Mouse (Mus musculus) thymus, adult 2 months (tissue): Measurements from ENCODE around the gene Atg9b. TPM values are rescaled to one million over a fixed set of nuclear protein-coding genes. Genes with fewer than 3 reads are reported as not detected.
A peak's percentile ranks its signal among the peaks of the same experiment; 100 is the strongest.

ENCODE experiments used
- DNase-seq: peaks from one replicate; pipeline ENCODE4 v3.0.0; 2021
- H3K27ac ChIP-seq: fragments of 200-500 bp; 2 replicates; pipeline ENCODE4 v1.5.1; 2012; ENCODE audit warnings: low read length, control low read depth; ENCODE audit not compliant: control insufficient read depth, insufficient read depth
- H3K27me3 ChIP-seq: fragments of 200-500 bp; 2 replicates; pipeline ENCODE4 v1.6.1; 2012; ENCODE audit warnings: mild to moderate bottlenecking, low read length, moderate library complexity, mixed read lengths; ENCODE audit not compliant: control insufficient read depth, insufficient read depth
- H3K36me3 ChIP-seq: fragments of 200-500 bp; 2 replicates; pipeline ENCODE4 v1.6.1; 2012; ENCODE audit warnings: mild to moderate bottlenecking, low read length, moderate library complexity; ENCODE audit not compliant: control insufficient read depth, insufficient read depth
- H3K4me1 ChIP-seq: fragments of 200-500 bp; replicated peaks from 2 replicates; pipeline ENCODE4 v1.6.1; 2012; ENCODE audit warnings: low read length; ENCODE audit not compliant: control insufficient read depth, insufficient read depth
- H3K4me3 ChIP-seq: fragments of 200-500 bp; 2 replicates; pipeline ENCODE4 v1.5.1; 2012; ENCODE audit warnings: mild to moderate bottlenecking, low read length, control low read depth, moderate library complexity; ENCODE audit not compliant: control insufficient read depth, insufficient read depth
- CTCF ChIP-seq: fragments of 200-500 bp; IDR thresholded peaks from 2 replicates; pipeline ENCODE4 v1.5.1; 2012; ENCODE audit warnings: mild to moderate bottlenecking, control low read depth, low read length, moderate library complexity, borderline replicate concordance; ENCODE audit not compliant: control insufficient read depth, poor library complexity, insufficient read depth; ENCODE audit errors: extremely low read depth
- POLR2A ChIP-seq: fragments of 200-500 bp; IDR thresholded peaks from 2 replicates; pipeline ENCODE4 v1.6.1; 2012; ENCODE audit warnings: mild to moderate bottlenecking, low read length, control low read depth, moderate library complexity; ENCODE audit not compliant: control insufficient read depth, poor library complexity, insufficient read depth; ENCODE audit errors: extremely low read depth
- WGBS: fragments of 180-500 bp; shearing (Covaris S2); methylation state at CpG from one replicate; pipeline ENCODE4 v1.1.7; 2018; 5-methylcytosine and 5-hydroxymethylcytosine counted together
- polyA plus RNA-seq: library from polyadenylated mRNA; depleted of rRNA; stranded (reverse); fragments of >200 nt; gene quantifications from 2 replicates; pipeline ENCODE4 v1.2.3, GENCODE M21; 2012

The Atg9b gene
- polyA plus RNA-seq, 1 experiment = 6.8 TPM

DNA sequence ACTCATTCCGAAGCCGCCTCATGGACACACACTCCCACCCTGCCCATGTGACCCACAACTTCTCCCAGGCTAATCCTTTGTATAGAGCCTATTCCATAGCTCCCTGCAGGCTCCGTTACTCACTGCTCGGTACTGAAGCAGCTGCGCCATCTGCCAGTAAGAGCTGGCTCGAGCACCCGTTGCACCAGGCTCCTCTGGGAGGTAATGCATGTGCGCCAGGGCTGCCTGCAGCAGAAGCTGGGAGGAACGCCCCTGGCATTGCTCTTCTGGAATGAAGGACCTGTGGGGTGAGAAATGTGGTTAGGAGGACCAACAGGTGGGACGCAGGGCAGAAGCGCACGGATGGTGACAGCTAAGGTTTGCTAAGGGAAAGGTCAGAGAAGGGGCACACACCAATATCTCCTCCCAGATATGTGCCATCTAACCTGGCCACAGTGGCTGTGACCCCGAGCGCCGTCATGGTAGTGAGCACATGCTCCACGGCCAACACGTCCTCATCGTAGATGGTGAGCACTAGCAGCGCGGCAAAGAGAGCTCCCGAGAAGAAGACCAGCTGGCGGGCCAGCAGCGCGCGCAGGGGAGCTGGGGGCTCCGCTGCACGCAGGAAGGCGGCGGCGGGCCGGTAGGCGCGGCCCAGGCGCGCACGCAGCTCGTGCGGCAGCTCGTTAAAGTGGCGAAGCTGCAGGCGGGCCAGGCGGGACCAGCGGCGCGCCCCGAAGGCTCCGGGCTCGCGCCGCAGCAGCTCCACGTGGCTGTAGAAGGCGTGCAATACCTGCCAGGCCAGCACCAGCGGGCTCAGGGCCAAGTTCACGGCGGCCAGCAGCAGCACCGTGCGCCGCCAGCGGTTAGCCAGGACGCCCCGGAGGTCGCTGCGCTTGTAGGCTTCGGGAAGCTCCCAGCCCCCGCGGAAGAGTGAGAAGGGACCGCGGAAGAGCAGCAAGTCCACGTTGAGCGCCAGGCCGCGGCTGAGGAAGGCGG is 4.4 kb downstream of the Atg9b start:
- Histone ChIP-seq H3K4me3 (peak overlapping the region; percentile 61), H3K27me3 (no peaks in the 10 kb centered on the region), H3K4me1 (peaks cover 45% of the 10 kb centered on the region), H3K27ac (no peak overlapping the region), H3K36me3 (no peaks in the 10 kb centered on the region)
- whole genome bisulfite sequencing = 3% methylated on average over 73 of the region's 73 CpGs
- no peak for TF ChIP-seq POLR2A
- TF ChIP-seq CTCF = no peak
- DNase-seq = peak; percentile 40

DNA sequence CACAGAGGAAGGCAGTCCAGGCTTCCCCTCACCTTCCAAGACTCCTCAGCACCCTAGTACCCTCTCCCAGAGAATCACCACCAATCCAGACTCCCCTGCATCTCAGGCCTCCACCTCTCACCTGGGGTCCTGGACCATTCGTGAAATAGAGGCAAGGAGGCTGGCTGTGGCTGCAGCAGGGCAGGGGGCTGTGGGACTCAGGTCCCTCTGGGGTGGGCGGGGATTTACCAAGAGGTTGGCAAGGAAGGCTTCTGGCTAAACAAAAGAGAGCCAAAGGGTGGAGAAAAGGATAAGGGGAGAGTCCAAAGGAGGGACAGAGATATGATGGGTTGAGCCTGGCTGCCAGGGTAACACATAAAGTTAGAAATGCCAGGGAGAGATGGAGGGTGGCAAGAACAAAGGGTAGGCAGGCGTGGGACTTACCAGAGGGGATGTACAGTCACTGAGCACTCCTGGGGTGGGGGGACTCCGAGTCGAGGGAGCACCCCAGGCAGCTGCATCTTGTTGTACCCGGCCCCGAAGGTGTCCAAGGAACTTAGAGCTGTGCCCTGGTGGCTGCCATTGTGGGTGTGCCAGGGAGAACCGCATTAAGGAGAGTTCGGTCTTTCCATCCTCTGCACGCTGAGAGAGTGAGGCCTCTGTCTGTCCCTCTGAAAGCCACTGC is 5.9 kb downstream of the Atg9b start:
- H3K27ac ChIP-seq = no peak overlapping the region
- no peak for TF ChIP-seq POLR2A
- no peak for TF ChIP-seq CTCF
- H3K36me3 ChIP-seq = no peaks in the 10 kb centered on the region
- no peak for DNase-seq
- WGBS = 93% methylated on average over 10 of the region's 10 CpGs
- no peaks in the 10 kb centered on the region for H3K27me3 ChIP-seq
- H3K4me1 ChIP-seq = peaks cover 45% of the 10 kb centered on the region
- no peak overlapping the region for H3K4me3 ChIP-seq

DNA sequence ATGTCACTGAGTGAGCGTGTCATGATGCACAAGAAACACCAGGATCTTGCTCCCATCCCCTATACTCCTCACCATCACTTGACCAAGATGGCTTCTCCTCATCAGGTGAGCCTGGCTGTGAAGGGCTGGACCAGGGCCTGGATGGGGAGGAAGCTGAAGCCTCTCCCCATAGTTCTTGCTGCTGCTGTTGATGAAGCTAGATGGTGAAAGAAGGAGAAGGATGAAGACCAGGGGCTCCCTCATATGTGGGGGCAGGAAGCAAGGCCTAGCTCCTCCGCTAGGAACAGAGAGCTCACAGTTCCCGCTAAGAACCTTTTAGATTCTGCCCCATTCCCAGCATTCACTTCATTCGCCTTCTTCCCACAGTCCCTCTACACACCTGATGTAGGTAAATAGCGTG is 6.6 kb downstream of the Atg9b start:
- Histone ChIP-seq H3K4me3 (no peak overlapping the region), H3K36me3 (no peaks in the 10 kb centered on the region), H3K4me1 (peaks cover 45% of the 10 kb centered on the region), H3K27me3 (no peaks in the 10 kb centered on the region), H3K27ac (no peak overlapping the region)
- TF ChIP-seq CTCF = no peak
- WGBS = 97% methylated on average over 5 of the region's 5 CpGs
- no peak for DNase-seq

DNA sequence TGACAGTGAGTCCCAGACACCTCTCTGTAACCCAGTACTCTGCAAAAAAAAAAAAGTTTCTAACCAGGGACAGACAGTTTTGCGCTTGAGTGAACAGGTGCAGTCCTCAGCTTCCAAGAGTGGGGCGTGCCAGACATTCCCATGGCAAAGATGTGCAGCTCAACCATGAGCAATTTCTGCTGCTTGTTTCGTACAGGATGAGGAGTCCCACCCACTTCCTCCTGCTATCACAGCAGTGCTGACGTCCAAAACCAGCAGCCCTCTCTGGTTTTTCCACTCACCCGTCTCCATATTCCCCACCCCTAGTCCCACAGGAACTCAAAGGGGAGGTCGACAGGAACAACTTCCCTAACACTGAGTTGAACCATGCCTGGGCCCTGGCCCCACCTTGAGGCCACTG is 7.5 kb downstream of the Atg9b start:
- Histone ChIP-seq H3K27ac (no peak overlapping the region), H3K4me3 (no peak overlapping the region), H3K4me1 (peaks cover 40% of the 10 kb centered on the region), H3K36me3 (no peaks in the 10 kb centered on the region), H3K27me3 (no peaks in the 10 kb centered on the region)
- 28% methylated on average over 6 of the region's 6 CpGs for WGBS
- no peak for DNase-seq
- TF ChIP-seq POLR2A (no peak), CTCF (no peak)

DNA sequence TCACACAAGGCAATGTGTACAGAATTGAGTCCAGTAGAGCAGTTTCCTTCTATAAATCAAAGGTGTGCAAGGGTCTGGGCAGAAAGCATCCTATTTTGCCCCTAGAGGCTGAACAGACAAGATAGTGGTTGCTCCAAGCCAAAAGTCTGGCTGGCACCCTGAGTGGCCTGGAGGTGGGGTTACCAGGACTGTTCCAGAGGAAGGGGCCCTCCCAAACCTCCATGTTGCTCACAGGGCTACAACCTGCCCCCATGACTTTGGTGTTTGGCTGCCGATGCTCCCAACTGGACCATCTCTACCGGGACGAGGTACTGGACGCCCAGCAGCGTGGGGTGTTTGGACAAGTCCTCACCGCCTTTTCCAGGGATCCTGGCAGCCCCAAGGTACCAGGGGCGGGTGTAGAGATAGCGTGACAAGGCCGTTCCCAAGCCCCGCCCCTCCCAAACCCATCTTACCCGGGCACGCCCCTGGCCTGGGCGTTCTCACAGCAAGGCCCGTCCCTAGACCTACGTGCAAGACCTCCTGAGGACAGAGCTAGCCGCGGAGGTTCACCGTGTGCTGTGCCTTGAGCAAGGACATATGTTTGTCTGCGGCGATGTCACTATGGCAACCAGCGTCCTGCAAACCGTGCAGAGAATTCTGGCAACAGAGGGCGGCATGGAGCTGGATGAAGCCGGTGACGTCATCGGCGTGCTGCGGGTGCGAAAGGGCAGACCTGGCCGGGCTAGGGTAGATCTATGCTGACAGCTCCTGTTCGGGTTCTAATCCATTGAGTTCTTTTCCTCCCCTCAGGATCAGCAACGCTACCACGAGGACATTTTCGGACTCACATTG is 8.7 kb downstream of the Atg9b start:
- no peaks in the 10 kb centered on the region for H3K27me3 ChIP-seq
- H3K36me3 ChIP-seq = no peaks in the 10 kb centered on the region
- 10% methylated on average over 34 of the region's 34 CpGs for WGBS
- TF ChIP-seq CTCF (peak; percentile 72), POLR2A (no peak)
- H3K4me1 ChIP-seq = peaks cover 29% of the 10 kb centered on the region
- DNase-seq = peak; percentile 92
- H3K4me3 ChIP-seq = peak overlapping the region; percentile 41
- no peak overlapping the region for H3K27ac ChIP-seq

DNA sequence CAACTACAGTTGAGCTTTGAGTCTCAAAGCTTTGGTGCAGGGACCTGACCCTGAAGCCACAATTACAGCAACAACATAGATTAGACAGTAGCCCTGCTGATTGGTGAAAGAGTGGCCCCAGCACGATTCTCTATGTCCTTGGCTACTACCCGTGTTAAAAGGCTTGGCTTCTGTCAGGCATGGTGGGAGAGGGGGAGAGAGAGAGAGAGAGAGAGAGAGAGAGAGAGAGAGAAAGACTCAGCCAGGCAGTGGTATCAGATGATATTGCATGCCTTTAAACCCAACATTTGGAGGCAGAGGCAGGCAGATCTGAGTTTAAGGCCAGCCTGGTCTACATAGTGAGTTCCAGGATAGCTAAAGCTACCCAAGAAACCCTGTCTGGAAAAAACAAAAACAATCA is 10.0 kb downstream of the Atg9b start:
- Histone ChIP-seq H3K36me3 (no peaks in the 10 kb centered on the region), H3K4me1 (peaks cover 18% of the 10 kb centered on the region), H3K4me3 (no peak overlapping the region), H3K27ac (no peak overlapping the region), H3K27me3 (no peaks in the 10 kb centered on the region)
- 94% methylated on average over 2 of the region's 2 CpGs for WGBS
- DNase-seq = no peak
- TF ChIP-seq POLR2A = no peak
- no peak for TF ChIP-seq CTCF
